Mouse (Mus musculus): Measurements from ENCODE around the gene Gpr152. TPM values are rescaled to one million over a fixed set of nuclear protein-coding genes. Genes with fewer than 3 reads are reported as not detected.
A peak's percentile ranks its signal among the peaks of the same experiment; 100 is the strongest.

Gene Gpr152
- total and polyA plus RNA-seq, 2 experiments from 2014 or later, result 0.16 TPM; not detected in 1

DNA sequence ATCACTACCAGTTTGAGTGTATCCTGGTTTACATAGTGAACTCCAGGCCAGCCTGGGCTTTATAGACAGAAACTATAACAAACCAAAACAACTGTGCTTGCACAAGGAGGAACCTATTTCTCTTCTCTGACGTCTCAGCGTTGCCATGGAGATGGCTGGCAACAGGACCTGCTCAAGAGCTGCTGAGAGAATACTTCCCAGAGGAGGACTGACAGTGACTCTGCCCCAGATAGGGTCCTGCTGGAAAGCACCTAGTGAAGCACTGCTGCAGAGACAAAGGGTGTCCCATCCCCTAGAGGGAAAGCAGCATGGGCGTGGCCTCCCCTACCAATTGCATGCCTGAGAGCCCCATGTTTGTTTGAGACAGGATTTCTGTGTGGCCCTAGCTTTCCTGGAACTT, 42.3 kb downstream of the Gpr152 start:
- peaks cover 4% of the 10 kb centered on the region; the same call in 1 of the 2 replicates for H3K4me1 ChIP-seq (ENCODE audit: insufficient read depth, low read length)
- H3K4me3 ChIP-seq (ENCODE audit: low read depth, low read length), result no peak overlapping the region
- no peaks in the 10 kb centered on the region for H3K27me3 ChIP-seq (ENCODE audit: insufficient read depth, low read length)
- H3K9me3 ChIP-seq (ENCODE audit: low read length), result no peaks in the 10 kb centered on the region
- WGBS, result 40% methylated on average over 3 of the region's 3 CpGs
- TF ChIP-seq CTCF (IDR thresholded peaks at IDR 0.05), result no peak
- H3K36me3 ChIP-seq (ENCODE audit: insufficient read depth, low read length), result no peaks in the 10 kb centered on the region
- H3K9ac ChIP-seq (replicated peaks; ENCODE audit: low read length, poor library complexity, severe bottlenecking), result no peak overlapping the region
- no peak overlapping the region for H3K27ac ChIP-seq (ENCODE audit: low read depth, low read length)
- no peak overlapping the region for H3K4me2 ChIP-seq (ENCODE audit: low read depth, low read length, poor library complexity, severe bottlenecking)
- no peak for ATAC-seq (ENCODE audit: low FRiP score)
- peak; percentile 79 for DNase-seq (ENCODE audit: low spot score)

GRCm38 (mm10) chr19:4183689-4184088, 44.1 kb downstream of the Gpr152 start:
- no peak overlapping the region for H3K4me2 ChIP-seq (ENCODE audit: low read depth, low read length, poor library complexity, severe bottlenecking)
- 65% methylated on average over 2 of the region's 2 CpGs for WGBS
- no peaks in the 10 kb centered on the region for H3K27me3 ChIP-seq (ENCODE audit: insufficient read depth, low read length)
- H3K27ac ChIP-seq (ENCODE audit: low read depth, low read length), result no peak overlapping the region
- H3K9ac ChIP-seq (replicated peaks; ENCODE audit: low read length, poor library complexity, severe bottlenecking), result no peak overlapping the region
- no peak overlapping the region for H3K4me3 ChIP-seq (ENCODE audit: low read depth, low read length)
- ATAC-seq (ENCODE audit: low FRiP score), result no peak
- DNase-seq (ENCODE audit: low spot score), result no peak
- TF ChIP-seq CTCF (IDR thresholded peaks at IDR 0.05), result no peak
- peaks cover 4% of the 10 kb centered on the region; the same call in 1 of the 2 replicates for H3K4me1 ChIP-seq (ENCODE audit: insufficient read depth, low read length)
- H3K36me3 ChIP-seq (ENCODE audit: insufficient read depth, low read length), result no peaks in the 10 kb centered on the region
- no peaks in the 10 kb centered on the region for H3K9me3 ChIP-seq (ENCODE audit: low read length)

GRCm38 (mm10) chr19:4184976-4185975, 45.7 kb downstream of the Gpr152 start:
- no peaks in the 10 kb centered on the region for H3K27me3 ChIP-seq (ENCODE audit: insufficient read depth, low read length)
- peaks cover 4% of the 10 kb centered on the region; the same call in 1 of the 2 replicates for H3K4me1 ChIP-seq (ENCODE audit: insufficient read depth, low read length)
- H3K9ac ChIP-seq (replicated peaks; ENCODE audit: low read length, poor library complexity, severe bottlenecking), result no peak overlapping the region
- no peak overlapping the region for H3K4me3 ChIP-seq (ENCODE audit: low read depth, low read length)
- WGBS, result 70% methylated on average over 15 of the region's 15 CpGs
- H3K27ac ChIP-seq (ENCODE audit: low read depth, low read length), result no peak overlapping the region
- H3K36me3 ChIP-seq (ENCODE audit: insufficient read depth, low read length), result no peaks in the 10 kb centered on the region
- no peak for TF ChIP-seq CTCF (IDR thresholded peaks at IDR 0.05)
- no peaks in the 10 kb centered on the region for H3K9me3 ChIP-seq (ENCODE audit: low read length)
- DNase-seq (ENCODE audit: low spot score) (no peak), ATAC-seq (ENCODE audit: low FRiP score) (no peak)
- no peak overlapping the region for H3K4me2 ChIP-seq (ENCODE audit: low read depth, low read length, poor library complexity, severe bottlenecking)

DNA sequence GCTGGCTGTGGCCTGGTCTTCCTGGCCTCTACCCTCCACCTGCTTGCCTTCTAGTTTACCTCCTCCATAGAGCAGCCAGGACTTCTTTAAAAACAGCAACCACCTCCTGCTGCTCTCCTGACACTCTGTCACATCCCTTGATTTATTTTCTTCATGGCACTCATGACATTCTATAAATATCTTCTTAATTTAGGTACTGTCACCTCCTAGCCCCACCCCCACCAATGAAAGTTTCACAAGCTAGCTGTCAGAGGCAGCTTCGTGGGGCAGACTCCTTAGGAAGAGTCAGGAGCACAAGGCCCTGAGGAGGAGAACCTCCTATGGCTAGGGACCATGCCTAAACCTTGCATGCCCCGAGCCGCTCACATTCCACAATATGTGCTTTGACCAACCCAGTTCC, 47.7 kb downstream of the Gpr152 start:
- H3K36me3 ChIP-seq (ENCODE audit: insufficient read depth, low read length), result no peaks in the 10 kb centered on the region
- no peak for TF ChIP-seq CTCF (IDR thresholded peaks at IDR 0.05)
- H3K27me3 ChIP-seq (ENCODE audit: insufficient read depth, low read length), result no peaks in the 10 kb centered on the region
- H3K9ac ChIP-seq (replicated peaks; ENCODE audit: low read length, poor library complexity, severe bottlenecking), result no peak overlapping the region
- H3K4me3 ChIP-seq (ENCODE audit: low read depth, low read length), result no peak overlapping the region
- no peak overlapping the region for H3K27ac ChIP-seq (ENCODE audit: low read depth, low read length)
- DNase-seq (ENCODE audit: low spot score), result no peak
- 74% methylated on average over 3 of the region's 3 CpGs for WGBS
- no peak for ATAC-seq (ENCODE audit: low FRiP score)
- no peak overlapping the region for H3K4me2 ChIP-seq (ENCODE audit: low read depth, low read length, poor library complexity, severe bottlenecking)
- H3K9me3 ChIP-seq (ENCODE audit: low read length), result no peaks in the 10 kb centered on the region
- no peaks in the 10 kb centered on the region for H3K4me1 ChIP-seq (ENCODE audit: insufficient read depth, low read length)

DNA sequence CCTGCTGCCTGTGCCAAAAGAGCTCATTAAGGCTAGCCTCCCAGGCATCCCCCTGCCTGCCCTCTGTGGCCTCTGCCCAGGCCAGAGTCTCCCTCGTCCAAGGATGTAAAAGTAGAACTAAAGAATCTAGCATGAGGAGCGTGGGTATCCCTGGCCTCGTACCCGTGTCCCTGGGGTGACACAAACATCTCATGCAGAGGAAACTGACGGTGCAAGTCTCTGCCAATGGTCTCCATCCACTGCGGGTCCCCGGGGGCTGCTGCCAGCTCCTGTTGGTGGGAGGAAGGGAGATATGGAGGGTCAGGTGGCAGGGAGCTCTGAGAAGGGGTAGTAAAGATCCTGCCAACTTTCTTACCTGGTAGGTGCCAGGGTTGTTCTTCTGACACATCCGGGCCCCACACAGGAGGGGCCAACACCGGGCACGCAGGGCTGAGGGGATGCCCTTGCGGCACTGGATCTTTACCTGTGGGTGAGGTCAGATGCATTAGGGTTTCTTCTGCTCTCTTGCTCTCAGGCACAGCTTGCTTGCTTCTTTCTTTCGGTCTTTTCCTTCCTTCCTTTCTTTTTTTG, 49.5 kb downstream of the Gpr152 start:
- H3K36me3 ChIP-seq (ENCODE audit: insufficient read depth, low read length), result peaks cover 3% of the 10 kb centered on the region; the same call in 1 of the 2 replicates
- no peak for TF ChIP-seq CTCF (IDR thresholded peaks at IDR 0.05)
- no peak overlapping the region for H3K9ac ChIP-seq (replicated peaks; ENCODE audit: low read length, poor library complexity, severe bottlenecking)
- no peak overlapping the region for H3K4me3 ChIP-seq (ENCODE audit: low read depth, low read length)
- 86% methylated on average over 12 of the region's 12 CpGs for WGBS
- H3K27me3 ChIP-seq (ENCODE audit: insufficient read depth, low read length), result no peaks in the 10 kb centered on the region
- no peak overlapping the region for H3K27ac ChIP-seq (ENCODE audit: low read depth, low read length)
- no peak overlapping the region for H3K4me2 ChIP-seq (ENCODE audit: low read depth, low read length, poor library complexity, severe bottlenecking)
- no peak for DNase-seq (ENCODE audit: low spot score)
- H3K9me3 ChIP-seq (ENCODE audit: low read length), result no peaks in the 10 kb centered on the region
- no peak for ATAC-seq (ENCODE audit: low FRiP score)
- peaks cover 10% of the 10 kb centered on the region for H3K4me1 ChIP-seq (ENCODE audit: insufficient read depth, low read length)
